Mouse (Mus musculus) liver, embryonic 12.5 days (tissue): ENCODE results near the gene Ubtd1. TPM values are rescaled to one million over a fixed set of nuclear protein-coding genes. Genes with fewer than 3 reads are reported as not detected.

ENCODE experiments used
- ATAC-seq: fragments of 200-750 bp; cut with Nextera tagmentation; 2 replicates; pipeline ENCODE4 v1.8.0; 2017; ENCODE audit warnings: moderate number of reproducible peaks, mild to moderate bottlenecking, moderate library complexity
- H3K27ac ChIP-seq: fragments of 300-500 bp; sonication (generic); 2 replicates; pipeline ENCODE4 v1.5.1; 2016; ENCODE audit warnings: mild to moderate bottlenecking
- H3K27me3 ChIP-seq: fragments of 300-500 bp; sonication (generic); replicated peaks from 2 replicates; pipeline ENCODE4 v1.6.1; 2016; ENCODE audit warnings: mild to moderate bottlenecking, moderate library complexity
- H3K36me3 ChIP-seq: fragments of 300-500 bp; sonication (generic); 2 replicates; pipeline ENCODE4 v1.6.1; 2016; ENCODE audit warnings: mild to moderate bottlenecking, moderate library complexity
- H3K4me1 ChIP-seq: fragments of 300-500 bp; sonication (generic); 2 replicates; pipeline ENCODE4 v1.6.1; 2016
- H3K4me2 ChIP-seq: fragments of 300-500 bp; sonication (generic); 2 replicates; pipeline ENCODE4 v1.6.1; 2016; ENCODE audit warnings: mild to moderate bottlenecking, moderate library complexity
- H3K4me3 ChIP-seq: fragments of 300-500 bp; sonication (generic); 2 replicates; pipeline ENCODE4 v1.5.1; 2016; ENCODE audit warnings: mild to moderate bottlenecking, moderate library complexity
- H3K9ac ChIP-seq: fragments of 300-500 bp; sonication (generic); 2 replicates; pipeline ENCODE4 v1.6.1; 2016; ENCODE audit warnings: mild to moderate bottlenecking, moderate library complexity
- H3K9me3 ChIP-seq: fragments of 300-500 bp; sonication (generic); replicated peaks from 2 replicates; pipeline ENCODE4 v1.6.1; 2016; ENCODE audit warnings: mild to moderate bottlenecking, moderate library complexity
- WGBS: fragments of 180-500 bp; shearing (Covaris S2); methylation state at CpG from one replicate; pipeline ENCODE4 v1.1.7; 2016; ENCODE audit not compliant: insufficient replicate concordance; 5-methylcytosine and 5-hydroxymethylcytosine counted together
- polyA plus RNA-seq: library from polyadenylated mRNA; unstranded; fragments of >200 nt; fragmentation: Nextera tagmentation; extraction: Ambion mirVana; gene quantifications from 2 replicates; pipeline ENCODE4 v1.2.1, GENCODE M21; 2016

Ubtd1 gene
- polyA plus RNA-seq, 1 experiment from 2014 or later = 5.6 TPM

- Histone ChIP-seq H3K9ac (no peak overlapping the region), H3K27me3 (peaks cover 14% of the 10 kb centered on the region), H3K4me3 (no peak overlapping the region), H3K9me3 (no peaks in the 10 kb centered on the region), H3K36me3 (peaks cover 5% of the 10 kb centered on the region; the same call in 1 of the 2 replicates), H3K27ac (no peak overlapping the region), H3K4me2 (no peak overlapping the region), H3K4me1 (peaks cover 20% of the 10 kb centered on the region)
- peak; percentile 34; the same call in 1 of the 2 replicates for ATAC-seq
- WGBS = 56% methylated on average over 9 of the region's 9 CpGs
Observed at GRCm38 (mm10) chr19:42034146-42034775, 52.7 kb downstream of the Ubtd1 start.

GRCm38 (mm10) chr19:42034881-42035455, 53.4 kb downstream of the Ubtd1 start:
- H3K4me3 ChIP-seq = no peak overlapping the region
- 54% methylated on average over 11 of the region's 11 CpGs for WGBS
- no peak overlapping the region for H3K9ac ChIP-seq
- peaks cover 20% of the 10 kb centered on the region for H3K4me1 ChIP-seq
- H3K27me3 ChIP-seq = peaks cover 21% of the 10 kb centered on the region
- no peak for ATAC-seq
- H3K27ac ChIP-seq = no peak overlapping the region
- H3K9me3 ChIP-seq = no peaks in the 10 kb centered on the region
- no peak overlapping the region for H3K4me2 ChIP-seq
- peaks cover 5% of the 10 kb centered on the region; the same call in 1 of the 2 replicates for H3K36me3 ChIP-seq

- no peak within 1 kb of the TSS; the same call in 1 of the 2 replicates for H3K9ac ChIP-seq
- no peak within 1 kb of the TSS for H3K4me3 ChIP-seq
- H3K4me1 ChIP-seq = peaks cover 20% of the 10 kb centered on the region
- 69% methylated on average over 19 of the region's 19 CpGs for WGBS
- no peaks in the 10 kb centered on the region for H3K9me3 ChIP-seq
- H3K36me3 ChIP-seq = peaks cover 5% of the 10 kb centered on the region; the same call in 1 of the 2 replicates
- H3K4me2 ChIP-seq = no peak within 1 kb of the TSS
- H3K27me3 ChIP-seq = peaks cover 28% of the 10 kb centered on the region
- ATAC-seq = peak; percentile 51; the same call in 1 of the 2 replicates
- H3K27ac ChIP-seq = no peak within 1 kb of the TSS
Observed at GRCm38 (mm10) chr19:42035456-42036248, 54.1 kb downstream of the Ubtd1 start, which contains the start of gene Ankrd2. Gene Ankrd2, plus strand, starts transcription at chr19:42036000.

- Histone ChIP-seq H3K9ac (no peak overlapping the region; the same call in 1 of the 2 replicates), H3K9me3 (no peaks in the 10 kb centered on the region), H3K4me1 (peaks cover 20% of the 10 kb centered on the region), H3K36me3 (peaks cover 5% of the 10 kb centered on the region; the same call in 1 of the 2 replicates), H3K4me3 (no peak overlapping the region), H3K4me2 (no peak overlapping the region), H3K27ac (no peak overlapping the region), H3K27me3 (peaks cover 31% of the 10 kb centered on the region)
- WGBS = 75% methylated on average over 3 of the region's 3 CpGs
- no peak for ATAC-seq
Observed at GRCm38 (mm10) chr19:42036357-42036756, 54.8 kb downstream of the Ubtd1 start.

- peaks cover 5% of the 10 kb centered on the region; the same call in 1 of the 2 replicates for H3K36me3 ChIP-seq
- WGBS = 66% methylated on average over 11 of the region's 11 CpGs
- H3K4me2 ChIP-seq = no peak overlapping the region
- peaks cover 40% of the 10 kb centered on the region for H3K27me3 ChIP-seq
- peaks cover 20% of the 10 kb centered on the region for H3K4me1 ChIP-seq
- no peak for ATAC-seq
- no peak overlapping the region for H3K4me3 ChIP-seq
- no peaks in the 10 kb centered on the region for H3K9me3 ChIP-seq
- no peak overlapping the region for H3K9ac ChIP-seq
- no peak overlapping the region for H3K27ac ChIP-seq
Observed at GRCm38 (mm10) chr19:42037167-42037702, 55.7 kb downstream of the Ubtd1 start.

GRCm38 (mm10) chr19:42038310-42038709, 56.7 kb downstream of the Ubtd1 start:
- no peaks in the 10 kb centered on the region for H3K9me3 ChIP-seq
- 71% methylated on average over 12 of the region's 12 CpGs for WGBS

GRCm38 (mm10) chr19:42043988-42044387, 62.4 kb downstream of the Ubtd1 start:
- 79% methylated on average over 6 of the region's 6 CpGs for WGBS

More at GRCm38 (mm10) chr19:42038310-42038709, 56.7 kb downstream of the Ubtd1 start:
- Histone ChIP-seq H3K4me3 (no peak overlapping the region), H3K27ac (no peak overlapping the region), H3K4me1 (peaks cover 20% of the 10 kb centered on the region), H3K9ac (no peak overlapping the region), H3K4me2 (no peak overlapping the region), H3K36me3 (peaks cover 5% of the 10 kb centered on the region; the same call in 1 of the 2 replicates), H3K27me3 (peaks cover 41% of the 10 kb centered on the region)
- no peak for ATAC-seq

GRCm38 (mm10) chr19:42045269-42046102, 63.9 kb downstream of the Ubtd1 start, which contains the start of gene Hoga1:
Gene Hoga1, plus strand, starts transcription at chr19:42045610.
- Histone ChIP-seq H3K27ac (peak within 1 kb of the TSS; percentile 20; the same call in 1 of the 2 replicates), H3K36me3 (no peaks in the 10 kb centered on the region), H3K27me3 (peaks cover 24% of the 10 kb centered on the region), H3K4me3 (peak within 1 kb of the TSS; percentile 42), H3K9me3 (no peaks in the 10 kb centered on the region), H3K4me1 (0 out of 2 replicates have a peak, but pooled peaks cover 7% of the 10 kb centered on the region), H3K4me2 (peak within 1 kb of the TSS; percentile 62), H3K9ac (peak within 1 kb of the TSS; percentile 14; the same call in 1 of the 2 replicates)
- ATAC-seq = peak; percentile 81
- WGBS = 16% methylated on average over 23 of the region's 23 CpGs

More at GRCm38 (mm10) chr19:42043988-42044387, 62.4 kb downstream of the Ubtd1 start:
- H3K36me3 ChIP-seq = no peaks in the 10 kb centered on the region
- H3K9me3 ChIP-seq = no peaks in the 10 kb centered on the region
- H3K9ac ChIP-seq = no peak overlapping the region
- H3K4me2 ChIP-seq = no peak overlapping the region
- H3K4me1 ChIP-seq = 0 out of 2 replicates have a peak, but pooled peaks cover 7% of the 10 kb centered on the region
- no peak overlapping the region for H3K4me3 ChIP-seq
- peaks cover 38% of the 10 kb centered on the region for H3K27me3 ChIP-seq
- ATAC-seq = no peak
- H3K27ac ChIP-seq = no peak overlapping the region

GRCm38 (mm10) chr19:42050251-42050650, 68.7 kb downstream of the Ubtd1 start:
- Histone ChIP-seq H3K27me3 (peaks cover 9% of the 10 kb centered on the region), H3K9me3 (no peaks in the 10 kb centered on the region), H3K36me3 (peaks cover 4% of the 10 kb centered on the region; the same call in 1 of the 2 replicates), H3K4me3 (no peak overlapping the region), H3K9ac (no peak overlapping the region), H3K27ac (no peak overlapping the region), H3K4me1 (peaks cover 18% of the 10 kb centered on the region; the same call in 1 of the 2 replicates), H3K4me2 (no peak overlapping the region)
- WGBS = 53% methylated on average over 1 of the region's 1 CpGs
- no peak for ATAC-seq

GRCm38 (mm10) chr19:42051351-42051750, 69.8 kb downstream of the Ubtd1 start:
- Histone ChIP-seq H3K36me3 (peaks cover 4% of the 10 kb centered on the region; the same call in 1 of the 2 replicates), H3K27me3 (peaks cover under 1% of the 10 kb centered on the region; the same call in 1 of the 2 replicates), H3K4me1 (peaks cover 12% of the 10 kb centered on the region; the same call in 1 of the 2 replicates), H3K4me3 (no peak overlapping the region), H3K4me2 (no peak overlapping the region), H3K9ac (no peak overlapping the region), H3K9me3 (no peaks in the 10 kb centered on the region), H3K27ac (no peak overlapping the region)
- 77% methylated on average over 3 of the region's 3 CpGs for WGBS
- no peak for ATAC-seq
